Comparison of ENCODE assay signal across 22 mouse cellular contexts in the genomic region with DNA sequence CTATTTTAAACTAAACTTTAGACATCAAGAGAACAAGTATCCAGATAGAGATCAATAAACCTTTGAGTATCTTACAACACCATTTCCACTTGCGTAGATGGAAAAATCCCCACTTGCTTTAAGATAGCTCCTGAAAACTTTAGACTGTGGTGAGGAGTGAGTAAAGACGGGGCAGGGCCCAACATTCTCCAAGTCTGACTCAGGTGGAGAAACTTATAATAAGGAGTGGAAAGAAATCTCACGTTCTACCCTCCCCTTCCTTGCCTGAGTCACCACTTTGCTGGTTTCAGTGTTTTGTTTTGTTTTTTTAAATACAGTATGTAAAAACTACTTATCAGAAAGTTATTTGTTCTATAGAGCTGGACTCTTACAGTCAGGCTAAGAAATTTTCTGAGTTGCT.
"Had no signal": no experiment of that assay in that cellular context is flagged by ENCODE, and none has a peak within 500 bp of the region (broad histone marks: within the 10 kb centered on the region; RNA-seq: fewer than 3 reads in every experiment).

No protein-coding gene starts in this region.

- ATAC-seq: intestine, embryonic 15.5 days had no signal

- H3K27me3 ChIP-seq: intestine, embryonic 15.5 days; liver, embryonic 13.5 days; megakaryocyte, embryonic 14.5 days; neural tube, embryonic 12.5 days; neural tube, embryonic 15.5 days; stomach, embryonic 15.5 days had no signal

- DNase-seq: kidney, adult 11 months; kidney, postnatal 25 days; layer of hippocampus, postnatal 36 days; liver, embryonic 13.5 days; lung, adult 2 months; lung, postnatal 36 days; midbrain, embryonic 14.5 days; right cerebral cortex, adult 18-20 months; right cerebral cortex, postnatal 14 days; right cerebral cortex, postnatal 4 days; thymus, adult 2 months; thymus, postnatal 14 days; thymus, postnatal 4 days had no signal

- H3K4me1 ChIP-seq: intestine, embryonic 15.5 days; liver, embryonic 13.5 days; megakaryocyte, embryonic 14.5 days; midbrain, embryonic 10.5 days; neural tube, embryonic 12.5 days; neural tube, embryonic 15.5 days; stomach, embryonic 15.5 days had no signal

- H3K4me2 ChIP-seq: intestine, embryonic 15.5 days; liver, embryonic 13.5 days; neural tube, embryonic 12.5 days; neural tube, embryonic 15.5 days; stomach, embryonic 15.5 days had no signal

- H3K4me3 ChIP-seq: intestine, embryonic 15.5 days; layer of hippocampus, adult 2 months; left cerebral cortex, adult 2 months; liver, embryonic 13.5 days; megakaryocyte, embryonic 14.5 days; midbrain, embryonic 10.5 days; neural tube, embryonic 12.5 days; neural tube, embryonic 15.5 days; stomach, embryonic 15.5 days had no signal

- H3K9ac ChIP-seq: intestine, embryonic 15.5 days; liver, embryonic 13.5 days; neural tube, embryonic 12.5 days; neural tube, embryonic 15.5 days; stomach, embryonic 15.5 days had no signal

- H3K36me3 ChIP-seq: intestine, embryonic 15.5 days; liver, embryonic 13.5 days; midbrain, embryonic 10.5 days; neural tube, embryonic 12.5 days; neural tube, embryonic 15.5 days; stomach, embryonic 15.5 days had no signal

- H3K9me3 ChIP-seq: intestine, embryonic 15.5 days; liver, embryonic 13.5 days; midbrain, embryonic 10.5 days; neural tube, embryonic 12.5 days; neural tube, embryonic 15.5 days; stomach, embryonic 15.5 days had no signal

- H3K27ac ChIP-seq: intestine, embryonic 15.5 days; kidney, postnatal 0 days; layer of hippocampus, adult 2 months; left cerebral cortex, adult 2 months; liver, embryonic 13.5 days; midbrain, embryonic 10.5 days; neural tube, embryonic 12.5 days; neural tube, embryonic 15.5 days; stomach, embryonic 15.5 days had no signal
